Mouse (Mus musculus): ENCODE measurements around the gene S100a16. TPM values are rescaled to one million over a fixed set of nuclear protein-coding genes. Genes with fewer than 3 reads are reported as not detected.
A peak's percentile ranks its signal among the peaks of the same experiment; 100 is the strongest.

Gene S100a16
- polyA plus RNA-seq, 1 experiment, result 140 TPM

- Histone ChIP-seq H3K4me3 (ENCODE audit: insufficient read depth, low read depth, low read length) (no peak overlapping the region), H3K36me3 (ENCODE audit: control insufficient read depth, insufficient read depth, low read length) (no peaks in the 10 kb centered on the region), H3K27ac (ENCODE audit: insufficient read depth, low read depth, low read length) (no peak overlapping the region), H3K4me1 (ENCODE audit: control insufficient read depth, insufficient read depth, low read length) (peaks cover 8% of the 10 kb centered on the region; the same call in 1 of the 2 replicates), H3K27me3 (replicated peaks; ENCODE audit: control insufficient read depth, insufficient read depth, low read length) (no peaks in the 10 kb centered on the region)
- DNase-seq, result no peak
- no peak for TF ChIP-seq CTCF (conservative IDR thresholded peaks at IDR 0.05; ENCODE audit: insufficient read depth, insufficient read length, low read depth, low read length)
- TF ChIP-seq POLR2A (IDR thresholded peaks at IDR 0.05; ENCODE audit: low read depth, low read length), result no peak
- WGBS, result 87% methylated on average over 5 of the region's 5 CpGs
These were observed 24.8 kb upstream of the S100a16 start for GRCm38 (mm10) chr3:90512276-90512675.

DNA sequence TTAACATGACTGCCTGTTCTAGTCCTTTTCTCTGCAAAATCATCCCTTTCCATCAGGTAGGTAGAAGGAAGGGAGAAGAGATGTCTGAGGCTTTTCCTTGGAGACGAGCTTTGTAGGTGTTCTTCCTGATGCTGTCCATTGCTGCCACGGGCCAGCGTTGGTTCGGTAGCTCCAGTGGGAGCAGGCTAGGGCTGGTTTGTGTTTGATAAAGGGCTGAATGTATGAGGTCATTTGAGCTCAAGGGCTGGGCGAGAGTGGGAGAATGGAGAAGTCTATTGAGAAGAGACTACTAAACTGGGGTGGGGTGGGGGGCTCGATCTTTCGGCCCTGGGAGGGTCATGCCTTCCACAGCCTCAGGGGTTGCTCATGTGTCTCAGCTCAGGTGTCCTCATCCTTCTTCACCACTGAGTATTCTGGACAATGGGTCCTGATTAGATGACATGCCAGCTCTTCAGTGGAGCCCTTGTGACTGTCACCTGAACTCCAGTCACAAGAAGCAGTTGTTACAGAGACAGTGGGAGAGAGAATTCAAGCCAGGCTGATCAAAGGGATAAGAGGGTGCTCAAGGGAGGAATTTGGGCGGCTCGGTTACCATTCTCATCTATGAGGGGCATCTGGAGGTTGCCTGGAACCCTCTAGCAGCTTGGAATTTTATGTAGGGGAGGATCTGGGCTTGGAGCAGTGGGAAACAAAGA, 24.0 kb upstream of the S100a16 start:
- TF ChIP-seq CTCF (conservative IDR thresholded peaks at IDR 0.05; ENCODE audit: insufficient read depth, insufficient read length, low read depth, low read length), result no peak
- no peak for TF ChIP-seq POLR2A (IDR thresholded peaks at IDR 0.05; ENCODE audit: low read depth, low read length)

DNA sequence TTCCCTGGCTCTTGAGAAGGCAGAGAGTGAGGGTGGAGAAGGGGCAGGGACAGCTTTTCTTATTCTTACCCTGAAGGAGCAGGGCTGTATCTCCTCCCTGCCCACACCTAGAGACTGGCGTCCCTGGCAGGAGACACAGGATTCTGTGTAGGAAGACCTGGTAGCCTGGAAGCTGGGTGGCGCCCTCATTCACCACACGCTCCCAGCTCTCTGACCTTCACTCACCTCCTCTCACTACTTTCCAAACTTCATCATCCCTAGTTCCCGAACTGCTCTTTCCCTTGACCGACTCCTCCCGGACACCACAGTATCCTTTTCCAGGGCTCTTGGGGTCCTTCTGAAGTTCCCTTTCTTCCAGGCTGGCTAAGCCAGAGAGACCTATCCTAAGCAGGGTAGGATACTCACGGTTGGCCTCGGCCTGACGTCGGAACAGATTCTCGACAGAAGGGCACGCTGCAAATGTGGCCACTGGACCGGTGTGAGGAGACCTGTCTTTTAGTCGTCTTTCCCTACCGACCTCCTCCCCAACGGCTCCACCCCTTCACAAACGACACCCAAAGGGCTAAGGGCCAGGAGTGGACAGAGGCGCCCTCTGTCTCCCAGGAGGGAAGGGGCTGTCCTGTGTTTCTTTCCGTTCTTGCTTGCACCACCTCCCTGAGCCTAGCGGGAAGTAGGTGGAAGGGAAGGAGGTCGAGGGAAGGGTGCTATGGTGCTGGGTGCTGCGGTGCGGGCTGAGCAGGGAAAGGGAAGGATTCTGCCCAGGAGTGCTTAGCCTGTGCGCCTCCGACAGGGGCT, 23.1 kb upstream of the S100a16 start, which contains the start of the genes S100a1 and S100a13:
Gene S100a1 (minus strand): TSS at position 597 of the 795 bp plus-strand sequence.
Gene S100a13 (plus strand): TSS at position 640 of the 795 bp plus-strand sequence.
- peak; percentile 94 for DNase-seq
- H3K4me1 ChIP-seq (ENCODE audit: control insufficient read depth, insufficient read depth, low read length), result no peaks in the 10 kb centered on the region
- peak within 1 kb of the TSS; percentile 88 for H3K27ac ChIP-seq (ENCODE audit: insufficient read depth, low read depth, low read length)
- H3K4me3 ChIP-seq (ENCODE audit: insufficient read depth, low read depth, low read length), result peak within 1 kb of the TSS; percentile 60
- WGBS, result 2% methylated on average over 25 of the region's 25 CpGs
- peak; percentile 82 for TF ChIP-seq POLR2A (IDR thresholded peaks at IDR 0.05; ENCODE audit: low read depth, low read length)
- TF ChIP-seq CTCF (conservative IDR thresholded peaks at IDR 0.05; ENCODE audit: insufficient read depth, insufficient read length, low read depth, low read length), result peak; percentile 56
- H3K27me3 ChIP-seq (replicated peaks; ENCODE audit: control insufficient read depth, insufficient read depth, low read length), result no peaks in the 10 kb centered on the region
- no peaks in the 10 kb centered on the region for H3K36me3 ChIP-seq (ENCODE audit: control insufficient read depth, insufficient read depth, low read length)

More for the DNA sequence above, 24.0 kb upstream of the S100a16 start:
- Histone ChIP-seq H3K27me3 (replicated peaks; ENCODE audit: control insufficient read depth, insufficient read depth, low read length) (no peaks in the 10 kb centered on the region), H3K4me3 (ENCODE audit: insufficient read depth, low read depth, low read length) (peak overlapping the region; percentile 60), H3K36me3 (ENCODE audit: control insufficient read depth, insufficient read depth, low read length) (no peaks in the 10 kb centered on the region), H3K4me1 (ENCODE audit: control insufficient read depth, insufficient read depth, low read length) (peaks cover 1% of the 10 kb centered on the region; the same call in 1 of the 2 replicates), H3K27ac (ENCODE audit: insufficient read depth, low read depth, low read length) (peak overlapping the region; percentile 88)
- 54% methylated on average over 9 of the region's 9 CpGs for WGBS
- peak; percentile 30 for DNase-seq

GRCm38 (mm10) chr3:90514691-90515090, 22.4 kb upstream of the S100a16 start:
- Histone ChIP-seq H3K27me3 (replicated peaks; ENCODE audit: control insufficient read depth, insufficient read depth, low read length) (no peaks in the 10 kb centered on the region), H3K36me3 (ENCODE audit: control insufficient read depth, insufficient read depth, low read length) (no peaks in the 10 kb centered on the region), H3K4me1 (ENCODE audit: control insufficient read depth, insufficient read depth, low read length) (no peaks in the 10 kb centered on the region), H3K27ac (ENCODE audit: insufficient read depth, low read depth, low read length) (peak overlapping the region; percentile 88), H3K4me3 (ENCODE audit: insufficient read depth, low read depth, low read length) (peak overlapping the region; percentile 60)
- under 1% methylated on average over 10 of the region's 10 CpGs for WGBS
- TF ChIP-seq POLR2A (IDR thresholded peaks at IDR 0.05; ENCODE audit: low read depth, low read length) (peak; percentile 63), CTCF (conservative IDR thresholded peaks at IDR 0.05; ENCODE audit: insufficient read depth, insufficient read length, low read depth, low read length) (no peak)
- peak; percentile 85 for DNase-seq

DNA sequence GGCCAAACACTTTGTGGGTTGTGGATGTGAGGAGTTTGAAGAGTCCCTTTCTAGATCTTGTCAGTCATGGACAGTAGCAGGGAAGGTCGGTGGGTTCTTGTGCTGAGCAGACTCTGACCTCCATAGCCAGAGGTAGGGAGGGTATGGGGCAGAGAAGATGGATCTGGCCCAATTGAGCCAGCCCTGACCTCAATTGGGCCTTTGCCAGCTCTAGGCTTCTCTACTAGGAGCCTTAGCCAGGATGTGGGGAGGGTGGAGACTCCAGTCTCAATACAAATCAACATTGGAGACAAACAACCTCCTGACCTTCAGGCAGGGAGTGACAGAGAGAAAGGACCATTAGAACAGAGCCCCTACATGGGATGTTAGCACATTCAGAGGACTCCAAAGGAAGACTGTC, 21.8 kb upstream of the S100a16 start:
- Histone ChIP-seq H3K4me3 (ENCODE audit: insufficient read depth, low read depth, low read length) (peak overlapping the region; percentile 60), H3K27ac (ENCODE audit: insufficient read depth, low read depth, low read length) (peak overlapping the region; percentile 72), H3K4me1 (ENCODE audit: control insufficient read depth, insufficient read depth, low read length) (no peaks in the 10 kb centered on the region), H3K36me3 (ENCODE audit: control insufficient read depth, insufficient read depth, low read length) (no peaks in the 10 kb centered on the region), H3K27me3 (replicated peaks; ENCODE audit: control insufficient read depth, insufficient read depth, low read length) (no peaks in the 10 kb centered on the region)
- 11% methylated on average over 1 of the region's 1 CpGs for WGBS
- peak; percentile 74 for DNase-seq
- TF ChIP-seq POLR2A (IDR thresholded peaks at IDR 0.05; ENCODE audit: low read depth, low read length) (no peak), CTCF (conservative IDR thresholded peaks at IDR 0.05; ENCODE audit: insufficient read depth, insufficient read length, low read depth, low read length) (no peak)

- TF ChIP-seq CTCF (conservative IDR thresholded peaks at IDR 0.05; ENCODE audit: insufficient read depth, insufficient read length, low read depth, low read length) (no peak), POLR2A (IDR thresholded peaks at IDR 0.05; ENCODE audit: low read depth, low read length) (no peak)
- Histone ChIP-seq H3K4me3 (ENCODE audit: insufficient read depth, low read depth, low read length) (no peak overlapping the region), H3K36me3 (ENCODE audit: control insufficient read depth, insufficient read depth, low read length) (no peaks in the 10 kb centered on the region), H3K4me1 (ENCODE audit: control insufficient read depth, insufficient read depth, low read length) (no peaks in the 10 kb centered on the region), H3K27ac (ENCODE audit: insufficient read depth, low read depth, low read length) (no peak overlapping the region), H3K27me3 (replicated peaks; ENCODE audit: control insufficient read depth, insufficient read depth, low read length) (no peaks in the 10 kb centered on the region)
- 96% methylated on average over 4 of the region's 4 CpGs for WGBS
- no peak for DNase-seq
These were observed 21.3 kb upstream of the S100a16 start for GRCm38 (mm10) chr3:90515789-90516188.

DNA sequence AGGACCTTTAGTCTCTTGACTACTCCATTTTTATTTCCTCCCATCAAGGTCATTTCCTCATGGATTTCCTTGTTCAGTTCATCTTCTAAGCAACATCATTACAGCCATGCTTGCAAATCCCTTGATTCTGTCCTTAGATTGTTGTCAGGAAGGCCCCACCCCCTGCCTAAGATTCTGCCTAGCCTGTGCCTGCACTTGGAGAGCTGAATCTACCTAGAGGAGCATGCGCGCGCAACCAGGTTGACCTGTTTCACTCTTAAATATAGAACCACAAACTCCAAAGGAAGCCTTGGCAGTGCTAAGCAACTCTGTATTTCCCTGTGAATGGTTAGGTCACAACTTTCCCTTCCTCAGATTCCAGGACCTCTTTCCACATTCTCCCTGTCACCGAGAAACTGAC, 19.3 kb upstream of the S100a16 start:
- no peaks in the 10 kb centered on the region; the same call in 1 of the 2 replicates for H3K36me3 ChIP-seq (ENCODE audit: control insufficient read depth, insufficient read depth, low read length)
- no peaks in the 10 kb centered on the region for H3K27me3 ChIP-seq (replicated peaks; ENCODE audit: control insufficient read depth, insufficient read depth, low read length)
- 74% methylated on average over 4 of the region's 4 CpGs for WGBS
- H3K27ac ChIP-seq (ENCODE audit: insufficient read depth, low read depth, low read length), result no peak overlapping the region
- no peak for DNase-seq
- no peak overlapping the region for H3K4me3 ChIP-seq (ENCODE audit: insufficient read depth, low read depth, low read length)
- TF ChIP-seq POLR2A (IDR thresholded peaks at IDR 0.05; ENCODE audit: low read depth, low read length), result no peak
- no peak for TF ChIP-seq CTCF (conservative IDR thresholded peaks at IDR 0.05; ENCODE audit: insufficient read depth, insufficient read length, low read depth, low read length)
- H3K4me1 ChIP-seq (ENCODE audit: control insufficient read depth, insufficient read depth, low read length), result no peaks in the 10 kb centered on the region

Measured in kidney, adult 2 months (tissue).